Mouse (Mus musculus): ENCODE results near the gene Atl1. TPM values are rescaled to one million over a fixed set of nuclear protein-coding genes. Genes with fewer than 3 reads are reported as not detected.

Atl1 gene
- total RNA-seq, 2 experiments from 2014 or later, result 195 TPM

GRCm38 (mm10) chr12:69923603-69924002 is 31.2 kb downstream of the Atl1 start:
- Histone ChIP-seq H3K27ac (no peak overlapping the region), H3K4me3 (no peak overlapping the region)
- no peak for TF ChIP-seq CTCF (conservative IDR thresholded peaks at IDR 0.05)
- no peak for DNase-seq (ENCODE audit: low spot score in 2 of 2)

GRCm38 (mm10) chr12:69924012-69924411 is 31.6 kb downstream of the Atl1 start:
- no peak overlapping the region for H3K27ac ChIP-seq
- peak in 1 of 2 experiments; percentile 35 for DNase-seq (ENCODE audit: low spot score in 2 of 2)
- TF ChIP-seq CTCF (conservative IDR thresholded peaks at IDR 0.05), result peak; percentile 80
- H3K4me3 ChIP-seq, result no peak overlapping the region

GRCm38 (mm10) chr12:69926716-69927115 is 34.3 kb downstream of the Atl1 start:
- DNase-seq (ENCODE audit: low spot score in 2 of 2), result no peak
- Histone ChIP-seq H3K4me3 (no peak overlapping the region), H3K27ac (no peak overlapping the region)
- no peak for TF ChIP-seq CTCF (conservative IDR thresholded peaks at IDR 0.05)

GRCm38 (mm10) chr12:69937731-69938130 is 45.3 kb downstream of the Atl1 start:
- TF ChIP-seq CTCF (conservative IDR thresholded peaks at IDR 0.05), result no peak
- no peak for DNase-seq (ENCODE audit: low spot score in 2 of 2)
- no peak overlapping the region for H3K4me3 ChIP-seq
- no peak overlapping the region for H3K27ac ChIP-seq

- DNase-seq (ENCODE audit: low spot score in 2 of 2), result no peak
- TF ChIP-seq CTCF (conservative IDR thresholded peaks at IDR 0.05), result peak; percentile 67
- Histone ChIP-seq H3K4me3 (no peak overlapping the region), H3K27ac (no peak overlapping the region)
Observed at GRCm38 (mm10) chr12:69939291-69939690, 46.9 kb downstream of the Atl1 start.

GRCm38 (mm10) chr12:69941655-69942329 is 49.4 kb downstream of the Atl1 start:
- TF ChIP-seq CTCF (conservative IDR thresholded peaks at IDR 0.05), result no peak
- Histone ChIP-seq H3K27ac (no peak overlapping the region), H3K4me3 (no peak overlapping the region)
- DNase-seq (ENCODE audit: low spot score in 2 of 2), result no peak

GRCm38 (mm10) chr12:69945861-69946260 is 53.4 kb downstream of the Atl1 start:
- no peak overlapping the region for H3K27ac ChIP-seq
- DNase-seq (ENCODE audit: low spot score in 2 of 2), result no peak
- TF ChIP-seq CTCF (conservative IDR thresholded peaks at IDR 0.05), result no peak
- no peak overlapping the region for H3K4me3 ChIP-seq

GRCm38 (mm10) chr12:69947502-69947901 is 55.1 kb downstream of the Atl1 start:
- Histone ChIP-seq H3K27ac (no peak overlapping the region), H3K4me3 (no peak overlapping the region)
- DNase-seq (ENCODE audit: low spot score in 2 of 2), result no peak
- no peak for TF ChIP-seq CTCF (conservative IDR thresholded peaks at IDR 0.05)

GRCm38 (mm10) chr12:69957378-69957777 is 65.0 kb downstream of the Atl1 start:
- no peak for TF ChIP-seq CTCF (conservative IDR thresholded peaks at IDR 0.05)
- Histone ChIP-seq H3K4me3 (no peak overlapping the region), H3K27ac (no peak overlapping the region)
- DNase-seq (ENCODE audit: low spot score in 2 of 2), result no peak

GRCm38 (mm10) chr12:69962468-69962867 is 70.1 kb downstream of the Atl1 start:
- Histone ChIP-seq H3K4me3 (no peak overlapping the region), H3K27ac (no peak overlapping the region)
- TF ChIP-seq CTCF (conservative IDR thresholded peaks at IDR 0.05), result peak; percentile 88
- peak; percentile 42 to 65 for DNase-seq (ENCODE audit: low spot score in 2 of 2)

GRCm38 (mm10) chr12:69963141-69963540 is 70.7 kb downstream of the Atl1 start:
- Histone ChIP-seq H3K27ac (no peak overlapping the region; the same call in 1 of the 2 replicates), H3K4me3 (no peak overlapping the region)
- no peak for TF ChIP-seq CTCF (conservative IDR thresholded peaks at IDR 0.05)
- no peak for DNase-seq (ENCODE audit: low spot score in 2 of 2)

GRCm38 (mm10) chr12:69965644-69966043 is 73.2 kb downstream of the Atl1 start:
- no peak overlapping the region for H3K4me3 ChIP-seq
- no peak for DNase-seq (ENCODE audit: low spot score in 2 of 2)
- H3K27ac ChIP-seq, result no peak overlapping the region
- TF ChIP-seq CTCF (conservative IDR thresholded peaks at IDR 0.05), result no peak

- Histone ChIP-seq H3K27ac (no peak overlapping the region), H3K4me3 (no peak overlapping the region)
- no peak for DNase-seq (ENCODE audit: low spot score in 2 of 2)
- no peak for TF ChIP-seq CTCF (conservative IDR thresholded peaks at IDR 0.05)
Observed at GRCm38 (mm10) chr12:69966071-69966470, 73.7 kb downstream of the Atl1 start.

- TF ChIP-seq CTCF (conservative IDR thresholded peaks at IDR 0.05), result no peak
- no peak overlapping the region for H3K4me3 ChIP-seq
- no peak overlapping the region for H3K27ac ChIP-seq
- DNase-seq (ENCODE audit: low spot score in 2 of 2), result peak in 1 of 2 experiments; percentile 17
Observed at GRCm38 (mm10) chr12:69967112-69967511, 74.7 kb downstream of the Atl1 start.

Data from layer of hippocampus, adult 2 months (tissue).